Mouse (Mus musculus) hindbrain, postnatal 0 days (tissue): ENCODE data around the gene Trpv4. TPM values are rescaled to one million over a fixed set of nuclear protein-coding genes. Genes with fewer than 3 reads are reported as not detected.
A peak's percentile ranks its signal among the peaks of the same experiment; 100 is the strongest.

Experiments
- ATAC-seq: fragments of 200-750 bp; cut with Nextera tagmentation; 2 replicates; pipeline ENCODE4 v1.8.0; 2017; ENCODE audit warnings: mild to moderate bottlenecking, moderate TSS enrichment, moderate library complexity
- DNase-seq: peaks from one replicate; pipeline ENCODE4 v3.0.0-alpha.2; 2015; ENCODE audit warnings: low spot score
- H3K27ac ChIP-seq: fragments of 300-500 bp; sonication (generic); 2 replicates; pipeline ENCODE4 v1.5.1; 2014; ENCODE audit warnings: mild to moderate bottlenecking
- H3K27me3 ChIP-seq: fragments of 300-500 bp; sonication (generic); 2 replicates; pipeline ENCODE4 v1.6.1; 2014; ENCODE audit warnings: low read length, mixed read lengths; ENCODE audit not compliant: insufficient read depth
- H3K36me3 ChIP-seq: fragments of 300-500 bp; sonication (generic); 2 replicates; pipeline ENCODE4 v1.6.1; 2014; ENCODE audit warnings: low read length, mixed read lengths; ENCODE audit not compliant: insufficient read depth
- H3K4me1 ChIP-seq: fragments of 300-500 bp; sonication (generic); 2 replicates; pipeline ENCODE4 v1.6.1; 2014; ENCODE audit warnings: antibody characterized with exemption, low read length, mixed read lengths; ENCODE audit not compliant: insufficient read depth
- H3K4me2 ChIP-seq: fragments of 300-500 bp; sonication (generic); 2 replicates; pipeline ENCODE4 v1.6.1; 2014; ENCODE audit warnings: low read depth, mild to moderate bottlenecking, low read length, moderate library complexity, mixed read lengths
- H3K4me3 ChIP-seq: fragments of 300-500 bp; sonication (generic); 2 replicates; pipeline ENCODE4 v1.5.1; 2014; ENCODE audit warnings: low read length
- H3K9ac ChIP-seq: fragments of 300-500 bp; sonication (generic); replicated peaks from 2 replicates; pipeline ENCODE4 v1.6.1; 2014; ENCODE audit warnings: mild to moderate bottlenecking, low read length, moderate library complexity, mixed read lengths
- H3K9me3 ChIP-seq: fragments of 300-500 bp; sonication (generic); 2 replicates; pipeline ENCODE4 v1.6.1; 2016; ENCODE audit warnings: low read length, mixed read lengths
- CTCF ChIP-seq: IDR thresholded peaks from 2 replicates; pipeline ENCODE4 v1.5.1; 2016; ENCODE audit warnings: antibody characterized with exemption, control low read depth, low read depth
- WGBS: fragments of 180-500 bp; shearing (Covaris S2); extraction: QIAGEN DNeasy Blood & Tissue Kit; methylation state at CpG from one replicate; pipeline ENCODE4 v1.1.7; 2014; 5-methylcytosine and 5-hydroxymethylcytosine counted together
- polyA plus RNA-seq: library from polyadenylated mRNA; unstranded; fragments of >200 nt; fragmentation: Nextera tagmentation; extraction: Ambion mirVana; gene quantifications from 2 replicates; pipeline ENCODE4 v1.2.1, GENCODE M21; 2015
- total RNA-seq: library from RNA; depleted of rRNA; stranded (reverse); fragments of >200 nt; gene quantifications from 2 replicates; pipeline ENCODE4 v1.2.3, GENCODE M21; 2014

The Trpv4 gene
- total and polyA plus RNA-seq, 2 experiments from 2014 or later = 2.7 to 3.0 TPM

GRCm38 (mm10) chr5:114685986-114686385, 27.8 kb upstream of the Trpv4 start:
- H3K4me1 ChIP-seq = peaks cover 16% of the 10 kb centered on the region; the same call in 1 of the 2 replicates
- H3K9ac ChIP-seq = no peak overlapping the region
- no peak overlapping the region for H3K4me3 ChIP-seq
- TF ChIP-seq CTCF = no peak
- no peak overlapping the region for H3K27ac ChIP-seq
- DNase-seq (no peak), ATAC-seq (no peak)
- H3K9me3 ChIP-seq = no peaks in the 10 kb centered on the region
- H3K27me3 ChIP-seq = no peaks in the 10 kb centered on the region
- WGBS = 87% methylated on average over 5 of the region's 5 CpGs
- H3K4me2 ChIP-seq = no peak overlapping the region
- no peaks in the 10 kb centered on the region for H3K36me3 ChIP-seq

GRCm38 (mm10) chr5:114681717-114682116, 23.5 kb upstream of the Trpv4 start:
- no peak overlapping the region for H3K4me2 ChIP-seq
- H3K4me3 ChIP-seq = no peak overlapping the region
- 68% methylated on average over 8 of the region's 8 CpGs for WGBS
- peaks cover 16% of the 10 kb centered on the region; the same call in 1 of the 2 replicates for H3K4me1 ChIP-seq
- H3K9me3 ChIP-seq = no peaks in the 10 kb centered on the region
- H3K27me3 ChIP-seq = no peaks in the 10 kb centered on the region
- no peak overlapping the region for H3K9ac ChIP-seq
- DNase-seq (no peak), ATAC-seq (no peak)
- TF ChIP-seq CTCF = no peak
- peak overlapping the region; percentile 1; the same call in 1 of the 2 replicates for H3K27ac ChIP-seq
- H3K36me3 ChIP-seq = peaks cover 4% of the 10 kb centered on the region

GRCm38 (mm10) chr5:114680676-114681285, 22.6 kb upstream of the Trpv4 start:
- peak overlapping the region; percentile 32; the same call in 1 of the 2 replicates for H3K27ac ChIP-seq
- H3K4me1 ChIP-seq = peaks cover 16% of the 10 kb centered on the region; the same call in 1 of the 2 replicates
- H3K9ac ChIP-seq = no peak overlapping the region
- no peak for TF ChIP-seq CTCF
- no peak overlapping the region for H3K4me3 ChIP-seq
- ATAC-seq = no peak
- H3K27me3 ChIP-seq = no peaks in the 10 kb centered on the region
- H3K4me2 ChIP-seq = no peak overlapping the region
- 78% methylated on average over 19 of the region's 19 CpGs for WGBS
- DNase-seq = no peak
- H3K9me3 ChIP-seq = no peaks in the 10 kb centered on the region
- H3K36me3 ChIP-seq = peaks cover 5% of the 10 kb centered on the region

GRCm38 (mm10) chr5:114679841-114680591, 21.8 kb upstream of the Trpv4 start:
- DNase-seq (peak; percentile 60), ATAC-seq (peak; percentile 70)
- Histone ChIP-seq H3K4me2 (no peak overlapping the region), H3K4me1 (peaks cover 16% of the 10 kb centered on the region; the same call in 1 of the 2 replicates), H3K27me3 (no peaks in the 10 kb centered on the region), H3K4me3 (no peak overlapping the region), H3K36me3 (peaks cover 5% of the 10 kb centered on the region), H3K27ac (peak overlapping the region; percentile 32; the same call in 1 of the 2 replicates), H3K9ac (no peak overlapping the region), H3K9me3 (no peaks in the 10 kb centered on the region)
- peak; percentile 17; the same call in 1 of the 2 replicates for TF ChIP-seq CTCF
- WGBS = 53% methylated on average over 17 of the region's 17 CpGs

GRCm38 (mm10) chr5:114674594-114674993, 16.4 kb upstream of the Trpv4 start:
- no peak overlapping the region for H3K4me3 ChIP-seq
- no peak overlapping the region for H3K9ac ChIP-seq
- H3K27me3 ChIP-seq = no peaks in the 10 kb centered on the region
- ATAC-seq = no peak
- 87% methylated on average over 8 of the region's 8 CpGs for WGBS
- H3K4me2 ChIP-seq = no peak overlapping the region
- peaks cover 13% of the 10 kb centered on the region for H3K36me3 ChIP-seq
- TF ChIP-seq CTCF = no peak
- no peaks in the 10 kb centered on the region for H3K9me3 ChIP-seq
- no peak overlapping the region for H3K27ac ChIP-seq
- peaks cover 5% of the 10 kb centered on the region; the same call in 1 of the 2 replicates for H3K4me1 ChIP-seq
- DNase-seq = no peak

GRCm38 (mm10) chr5:114673114-114673513, 14.9 kb upstream of the Trpv4 start:
- Histone ChIP-seq H3K9me3 (no peaks in the 10 kb centered on the region), H3K4me1 (no peaks in the 10 kb centered on the region), H3K4me3 (no peak overlapping the region), H3K4me2 (no peak overlapping the region), H3K27ac (no peak overlapping the region), H3K9ac (no peak overlapping the region), H3K27me3 (no peaks in the 10 kb centered on the region), H3K36me3 (peaks cover 13% of the 10 kb centered on the region)
- no peak for ATAC-seq
- DNase-seq = no peak
- peak; percentile 18; the same call in 1 of the 2 replicates for TF ChIP-seq CTCF
- 90% methylated on average over 13 of the region's 13 CpGs for WGBS
